Mouse (Mus musculus) hindbrain, embryonic 14.5 days (tissue): ENCODE measurements around the gene Wdr86. TPM values are rescaled to one million over a fixed set of nuclear protein-coding genes. Genes with fewer than 3 reads are reported as not detected.

Source experiments
- polyA plus RNA-seq: library from polyadenylated mRNA; unstranded; fragments of >200 nt; fragmentation: Nextera tagmentation; extraction: Ambion mirVana; gene quantifications from 2 replicates; pipeline ENCODE4 v1.2.1, GENCODE M21; 2014

The Wdr86 gene
- polyA plus RNA-seq, 1 experiment from 2014 or later = 12.0 TPM

Other genes starting within 250 kb of the Wdr86 start
- 3.3 and 4.9 TPM in 2 replicates for gene Gbx1, start 203.5 kb downstream of the Wdr86 start, polyA plus RNA-seq
- gene Asb10, start 189.7 kb downstream of the Wdr86 start, polyA plus RNA-seq = 0.22 and 0.23 TPM in 2 replicates
- gene 4931409K22Rik, start 173.9 kb downstream of the Wdr86 start, polyA plus RNA-seq = 0.10 and 0.19 TPM in 2 replicates
- 72.3 and 87.2 TPM in 2 replicates for gene Abcf2, start 153.3 kb downstream of the Wdr86 start, polyA plus RNA-seq
- gene Chpf2, start 144.0 kb downstream of the Wdr86 start, polyA plus RNA-seq = 14.0 and 14.4 TPM in 2 replicates
- gene Smarcd3, start 106.3 kb downstream of the Wdr86 start, polyA plus RNA-seq = 149 and 171 TPM in 2 replicates
- 48.5 and 51.7 TPM in 2 replicates for gene Nub1, start 45.2 kb downstream of the Wdr86 start, polyA plus RNA-seq
- gene Crygn, start 27.3 kb upstream of the Wdr86 start, polyA plus RNA-seq = 2.1 and 3.0 TPM in 2 replicates
- gene Rheb, start 111.9 kb upstream of the Wdr86 start, polyA plus RNA-seq = 235 and 245 TPM in 2 replicates